Mouse (Mus musculus) midbrain, embryonic 10.5 days (tissue): ENCODE data around the gene Atp6v1c2. TPM values are rescaled to one million over a fixed set of nuclear protein-coding genes. Genes with fewer than 3 reads are reported as not detected.
A peak's percentile ranks its signal among the peaks of the same experiment; 100 is the strongest.

Source experiments
- DNase-seq: peaks from one replicate; pipeline ENCODE4 v3.0.0-alpha.2; 2017; ENCODE audit warnings: low spot score
- H3K27ac ChIP-seq: fragments of 300-500 bp; sonication (generic); replicated peaks from 2 replicates; pipeline ENCODE4 v1.5.1; 2016; ENCODE audit warnings: mild to moderate bottlenecking
- H3K27me3 ChIP-seq: fragments of 300-500 bp; sonication (generic); 2 replicates; pipeline ENCODE4 v1.6.1; 2016; ENCODE audit warnings: low read depth, mild to moderate bottlenecking; ENCODE audit not compliant: poor library complexity, severe bottlenecking
- H3K36me3 ChIP-seq: fragments of 300-500 bp; sonication (generic); 2 replicates; pipeline ENCODE4 v1.6.1; 2016; ENCODE audit warnings: mild to moderate bottlenecking, moderate library complexity
- H3K4me1 ChIP-seq: fragments of 300-500 bp; sonication (generic); 2 replicates; pipeline ENCODE4 v1.6.1; 2016
- H3K4me3 ChIP-seq: fragments of 300-500 bp; sonication (generic); 2 replicates; pipeline ENCODE4 v1.5.1; 2016; ENCODE audit warnings: mild to moderate bottlenecking, moderate library complexity
- H3K9me3 ChIP-seq: fragments of 300-500 bp; sonication (generic); replicated peaks from 2 replicates; pipeline ENCODE4 v1.6.1; 2016; ENCODE audit warnings: mild to moderate bottlenecking
- WGBS: fragments of 180-500 bp; shearing (Covaris S2); methylation state at CpG from one replicate; pipeline ENCODE4 v1.1.7; 2016; 5-methylcytosine and 5-hydroxymethylcytosine counted together
- polyA plus RNA-seq: library from polyadenylated mRNA; unstranded; fragments of >200 nt; fragmentation: Nextera tagmentation; extraction: Ambion mirVana; gene quantifications from 2 replicates; pipeline ENCODE4 v1.2.1, GENCODE M21; 2016

Atp6v1c2 gene
- polyA plus RNA-seq: 0.21 and 0.46 TPM in 2 replicates

DNA sequence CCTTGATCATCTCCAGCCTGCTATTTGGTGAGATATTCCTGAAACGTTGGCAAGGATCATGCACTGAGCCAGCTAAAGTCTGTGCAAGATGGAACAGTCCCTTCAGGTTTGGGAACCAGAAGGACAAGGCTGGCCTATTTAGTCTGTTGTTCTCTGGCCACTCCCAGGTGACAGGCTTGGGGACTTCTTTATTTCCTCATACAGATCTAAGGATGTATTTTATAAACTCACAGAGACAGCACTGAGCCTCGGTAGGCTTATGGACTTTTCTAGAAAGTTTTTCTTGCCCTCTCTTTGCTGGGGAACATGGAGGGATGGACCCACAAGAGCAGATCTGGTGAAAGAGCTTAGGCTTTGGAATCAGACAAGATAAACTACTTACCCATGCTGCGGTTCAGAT is at the start of gene Atp6v1c2:
Gene Atp6v1c2 (minus strand): TSS at position 101 of the 400 bp plus-strand sequence.
- H3K4me3 ChIP-seq: no peak within 1 kb of the TSS

DNA sequence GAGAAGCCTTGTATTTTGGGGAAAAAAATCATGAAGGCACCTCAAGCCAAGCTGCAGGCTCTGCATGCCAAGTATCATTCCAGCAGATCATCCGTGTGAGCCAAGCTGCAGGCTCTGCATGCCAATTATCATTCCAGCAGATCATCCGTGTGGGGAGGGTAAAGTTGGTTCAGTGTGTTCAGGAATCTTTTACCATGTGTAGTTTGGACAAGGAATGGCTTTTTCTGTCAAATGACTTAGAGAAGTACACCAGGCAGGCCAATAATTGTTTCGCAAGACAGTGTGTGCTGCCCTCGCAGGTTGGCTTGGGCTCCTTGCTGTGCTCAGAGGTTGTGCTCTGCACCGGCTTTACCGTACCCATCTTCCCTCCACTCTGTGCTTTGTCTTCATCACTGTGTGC is 47.4 kb upstream of the Atp6v1c2 start:
- H3K36me3 ChIP-seq: peaks cover 98% of the 10 kb centered on the region
- no peaks in the 10 kb centered on the region for H3K27me3 ChIP-seq
- H3K4me1 ChIP-seq: no peaks in the 10 kb centered on the region
- WGBS: 92% methylated on average over 6 of the region's 6 CpGs
- DNase-seq: no peak
- H3K4me3 ChIP-seq: no peak overlapping the region
- H3K9me3 ChIP-seq: no peaks in the 10 kb centered on the region
- no peak overlapping the region for H3K27ac ChIP-seq

More for the DNA sequence above, at the start of gene Atp6v1c2:
- Histone ChIP-seq H3K4me1 (peaks cover 10% of the 10 kb centered on the region), H3K27me3 (peaks cover 28% of the 10 kb centered on the region), H3K27ac (no peak within 1 kb of the TSS), H3K36me3 (no peaks in the 10 kb centered on the region), H3K9me3 (no peaks in the 10 kb centered on the region)
- 82% methylated on average over 3 of the region's 3 CpGs for WGBS
- DNase-seq: no peak

DNA sequence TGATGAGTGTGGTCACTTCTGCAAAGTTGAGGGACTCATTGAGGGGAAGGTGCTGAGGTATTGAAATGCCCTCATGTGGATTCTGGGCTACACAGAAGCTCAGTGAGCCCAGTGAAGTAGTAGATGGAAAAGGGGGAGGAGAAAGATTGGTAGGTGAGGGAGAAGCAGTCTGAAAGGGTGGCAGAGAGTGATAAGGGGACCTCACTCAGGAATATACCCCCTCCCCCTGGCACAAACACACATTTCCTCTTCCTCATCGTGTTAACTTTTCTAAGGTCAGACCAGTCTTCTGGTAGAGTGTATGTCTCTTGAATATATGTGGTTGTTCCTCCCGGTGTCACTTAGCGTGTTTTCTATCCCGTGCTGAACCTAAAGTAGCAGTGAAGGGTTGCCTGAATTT is 46.1 kb upstream of the Atp6v1c2 start:
- H3K27me3 ChIP-seq: no peaks in the 10 kb centered on the region
- no peaks in the 10 kb centered on the region for H3K9me3 ChIP-seq
- no peak overlapping the region for H3K27ac ChIP-seq
- H3K4me1 ChIP-seq: no peaks in the 10 kb centered on the region
- no peak overlapping the region for H3K4me3 ChIP-seq
- no peak for DNase-seq
- H3K36me3 ChIP-seq: peaks cover 98% of the 10 kb centered on the region
- WGBS: 92% methylated on average over 4 of the region's 4 CpGs

DNA sequence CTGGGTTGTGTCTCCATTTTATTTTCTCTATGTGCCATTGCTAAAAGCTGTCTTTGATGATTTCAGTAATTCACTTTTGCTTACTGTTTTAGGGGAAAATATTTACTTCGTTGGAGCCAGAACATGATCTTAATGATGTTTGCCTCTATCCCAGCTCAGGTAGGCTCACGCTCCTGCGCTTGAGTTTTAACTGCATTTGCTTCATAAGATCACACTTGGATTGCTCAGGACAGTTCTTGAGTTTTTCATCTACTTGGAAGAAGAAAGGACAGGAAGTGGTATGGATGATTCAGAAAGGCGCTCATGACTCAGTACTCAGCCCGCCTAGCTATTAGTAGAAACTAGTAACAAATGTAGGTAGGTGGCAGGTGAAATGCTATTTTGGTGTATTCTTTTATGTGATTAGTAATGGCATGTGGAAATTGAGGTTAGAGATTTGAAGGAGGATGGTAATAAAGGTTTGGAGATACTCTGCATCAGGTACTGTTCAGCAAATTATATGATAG is 44.4 kb upstream of the Atp6v1c2 start:
- Histone ChIP-seq H3K36me3 (peaks cover 98% of the 10 kb centered on the region), H3K9me3 (no peaks in the 10 kb centered on the region), H3K4me1 (no peaks in the 10 kb centered on the region), H3K27me3 (no peaks in the 10 kb centered on the region), H3K27ac (no peak overlapping the region), H3K4me3 (no peak overlapping the region)
- WGBS: 96% methylated on average over 5 of the region's 5 CpGs
- no peak for DNase-seq

DNA sequence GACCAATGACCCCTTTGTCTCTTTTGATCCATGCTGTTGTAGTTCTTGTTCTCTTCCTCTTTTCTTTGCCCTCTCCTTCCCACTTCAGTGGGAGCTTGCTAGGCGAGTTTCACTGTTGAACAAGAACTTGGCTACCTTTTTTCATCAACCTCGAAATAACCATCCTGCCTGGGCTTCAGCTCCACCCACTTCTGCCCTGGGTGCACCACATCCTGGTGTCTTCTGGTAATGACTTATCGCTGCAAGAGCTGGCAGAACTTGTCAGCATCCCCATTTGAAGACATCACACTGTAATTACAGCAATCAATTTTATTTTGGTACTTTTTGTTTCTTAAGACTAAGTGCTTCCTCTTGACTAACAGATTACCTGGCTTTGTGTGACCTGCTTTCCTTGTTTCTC is 43.5 kb upstream of the Atp6v1c2 start:
- 82% methylated on average over 3 of the region's 3 CpGs for WGBS
- no peak overlapping the region for H3K4me3 ChIP-seq
- H3K27me3 ChIP-seq: no peaks in the 10 kb centered on the region
- H3K9me3 ChIP-seq: no peaks in the 10 kb centered on the region
- H3K4me1 ChIP-seq: no peaks in the 10 kb centered on the region
- peaks cover 99% of the 10 kb centered on the region for H3K36me3 ChIP-seq
- H3K27ac ChIP-seq: no peak overlapping the region
- no peak for DNase-seq

DNA sequence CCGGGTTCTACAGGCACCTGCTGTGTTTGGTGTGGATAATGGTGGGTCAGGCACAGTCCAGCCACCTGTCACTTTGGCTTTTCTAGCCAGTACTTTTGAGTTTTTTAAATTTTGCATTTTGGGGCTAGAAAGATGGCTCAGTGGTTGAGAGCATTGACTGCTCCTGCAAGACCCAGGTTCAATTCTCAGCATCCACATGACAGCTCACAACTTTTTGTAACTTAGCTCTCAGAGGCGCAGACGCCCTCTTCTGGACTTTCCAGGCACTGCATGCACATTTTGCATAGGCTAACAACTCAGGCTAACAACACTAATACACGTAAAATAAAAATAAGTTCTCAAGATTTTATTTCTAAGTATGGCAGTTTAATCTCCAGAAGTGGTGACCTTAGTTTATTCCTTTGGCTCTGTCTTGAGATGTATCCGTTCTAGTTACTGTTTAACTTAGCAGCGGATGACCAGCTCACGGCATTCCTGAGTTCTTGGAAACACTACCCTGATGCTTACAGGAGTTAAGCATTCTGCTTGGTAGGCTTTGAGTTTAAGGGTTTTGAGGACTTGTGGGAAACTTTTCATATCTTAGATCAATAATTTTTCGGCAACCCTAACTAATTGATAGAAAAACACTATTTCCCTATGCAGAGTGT is 42.6 kb upstream of the Atp6v1c2 start:
- Histone ChIP-seq H3K36me3 (peaks cover 98% of the 10 kb centered on the region), H3K4me1 (no peaks in the 10 kb centered on the region), H3K27ac (no peak overlapping the region), H3K9me3 (no peaks in the 10 kb centered on the region), H3K4me3 (no peak overlapping the region), H3K27me3 (no peaks in the 10 kb centered on the region)
- 86% methylated on average over 8 of the region's 8 CpGs for WGBS
- DNase-seq: peak; percentile 15

DNA sequence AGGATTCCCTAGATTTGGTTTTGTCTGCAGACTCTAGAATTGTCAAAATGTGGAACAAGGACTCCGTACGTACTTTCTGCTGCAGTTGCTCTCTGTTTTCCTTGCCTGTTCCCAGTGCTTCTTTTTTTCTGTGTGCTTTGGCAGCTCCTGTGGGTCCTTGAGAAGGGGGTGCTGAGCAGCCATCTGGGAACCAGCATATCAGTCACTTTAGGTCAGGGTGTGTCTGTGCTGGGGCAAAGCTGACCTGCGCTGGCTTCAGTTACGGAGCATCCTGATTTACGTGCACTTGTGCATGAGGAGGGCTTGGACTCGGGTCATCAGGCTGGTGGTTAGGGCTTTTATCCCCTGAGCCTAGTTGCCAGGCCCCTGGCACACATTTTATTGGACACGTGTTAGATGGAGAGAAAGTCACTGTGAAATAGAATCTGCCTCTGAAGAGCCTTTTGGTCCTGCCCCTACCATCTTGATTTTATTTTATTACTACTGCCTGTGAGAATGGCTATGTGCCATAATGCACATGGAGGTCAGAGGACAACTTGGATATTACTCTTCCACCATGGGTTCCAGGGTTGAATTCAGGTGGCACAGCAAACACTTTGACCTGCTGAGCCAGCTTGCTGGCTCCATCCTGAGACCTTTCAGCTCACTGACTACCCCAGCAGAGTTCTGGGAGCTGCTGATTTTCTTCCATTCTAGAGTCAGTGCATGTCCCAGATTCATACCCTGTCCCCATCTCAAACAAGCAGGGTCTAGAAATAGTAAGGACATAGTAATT is 40.6 kb upstream of the Atp6v1c2 start:
- Histone ChIP-seq H3K36me3 (peaks cover 95% of the 10 kb centered on the region), H3K4me3 (no peak overlapping the region), H3K9me3 (no peaks in the 10 kb centered on the region), H3K27ac (no peak overlapping the region), H3K4me1 (no peaks in the 10 kb centered on the region), H3K27me3 (no peaks in the 10 kb centered on the region)
- 94% methylated on average over 7 of the region's 7 CpGs for WGBS
- no peak for DNase-seq

DNA sequence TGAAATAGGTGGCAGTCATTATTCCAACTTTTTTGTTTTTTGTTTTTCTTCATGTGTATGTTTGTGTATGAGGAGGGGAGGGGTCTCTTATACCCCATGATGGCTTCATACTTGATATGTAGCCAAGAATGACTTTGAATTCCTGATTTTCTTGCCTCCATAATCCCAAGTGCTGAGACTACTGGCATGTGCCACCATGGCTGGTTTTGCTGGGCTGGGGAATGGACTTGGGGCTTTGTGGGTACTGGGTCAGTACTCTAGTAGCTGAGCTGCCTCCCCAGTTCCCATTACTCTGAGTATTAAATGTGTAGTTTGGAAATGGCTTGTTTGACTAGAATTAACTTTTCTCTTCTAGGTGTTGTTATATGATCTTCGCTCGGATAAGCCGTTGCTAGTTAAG is 40.0 kb upstream of the Atp6v1c2 start:
- Histone ChIP-seq H3K36me3 (peaks cover 94% of the 10 kb centered on the region), H3K4me1 (no peaks in the 10 kb centered on the region), H3K4me3 (no peak overlapping the region), H3K27me3 (no peaks in the 10 kb centered on the region), H3K9me3 (no peaks in the 10 kb centered on the region), H3K27ac (no peak overlapping the region)
- no peak for DNase-seq
- WGBS: 98% methylated on average over 3 of the region's 3 CpGs

DNA sequence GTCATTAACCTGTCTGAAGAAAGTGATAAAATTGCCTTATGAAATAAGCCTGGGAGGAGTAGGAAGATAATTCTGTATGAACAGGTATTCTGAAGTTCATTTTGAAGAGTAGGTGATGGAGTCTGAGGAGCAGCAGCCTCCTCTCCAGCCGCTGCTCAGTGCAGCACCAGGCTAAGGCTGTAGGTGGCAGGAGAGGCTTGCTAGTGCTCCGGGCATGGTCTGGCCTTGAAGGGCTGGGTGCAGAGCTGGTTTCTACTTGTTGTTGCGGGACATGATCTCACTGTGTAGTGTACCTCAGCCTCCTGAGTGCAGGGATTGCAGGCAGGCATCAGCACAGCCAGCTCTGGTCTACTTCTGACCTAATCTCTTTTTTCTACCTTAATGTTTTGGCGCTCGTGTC is 37.8 kb upstream of the Atp6v1c2 start:
- no peak overlapping the region for H3K27ac ChIP-seq
- peak; percentile 22 for DNase-seq
- no peaks in the 10 kb centered on the region for H3K4me1 ChIP-seq
- no peaks in the 10 kb centered on the region for H3K9me3 ChIP-seq
- peaks cover 95% of the 10 kb centered on the region for H3K36me3 ChIP-seq
- 78% methylated on average over 5 of the region's 5 CpGs for WGBS
- no peaks in the 10 kb centered on the region for H3K27me3 ChIP-seq
- H3K4me3 ChIP-seq: no peak overlapping the region

DNA sequence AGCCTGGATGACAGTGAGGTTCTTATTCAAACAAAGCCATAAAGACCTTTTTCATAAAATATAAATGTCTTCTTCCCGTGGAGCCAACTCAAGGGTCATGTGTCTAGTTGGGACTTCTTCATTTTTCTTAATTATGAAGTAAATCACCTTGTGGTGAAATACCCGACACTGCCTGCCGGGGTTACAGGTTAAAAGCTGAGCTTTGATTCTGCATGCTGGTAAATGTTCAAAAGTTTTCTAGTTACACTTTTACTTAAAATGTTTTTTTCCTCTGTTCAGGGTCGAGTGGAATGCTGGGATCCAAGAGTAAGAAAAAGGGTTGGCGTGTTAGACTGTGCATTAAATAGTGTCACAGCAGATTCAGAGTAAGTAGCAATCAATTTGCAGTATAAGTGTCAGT is 33.2 kb upstream of the Atp6v1c2 start:
- 96% methylated on average over 5 of the region's 5 CpGs for WGBS
- no peaks in the 10 kb centered on the region for H3K27me3 ChIP-seq
- DNase-seq: no peak
- H3K4me3 ChIP-seq: no peak overlapping the region
- H3K36me3 ChIP-seq: peaks cover 94% of the 10 kb centered on the region
- no peak overlapping the region for H3K27ac ChIP-seq
- H3K4me1 ChIP-seq: peaks cover 16% of the 10 kb centered on the region
- no peaks in the 10 kb centered on the region for H3K9me3 ChIP-seq

DNA sequence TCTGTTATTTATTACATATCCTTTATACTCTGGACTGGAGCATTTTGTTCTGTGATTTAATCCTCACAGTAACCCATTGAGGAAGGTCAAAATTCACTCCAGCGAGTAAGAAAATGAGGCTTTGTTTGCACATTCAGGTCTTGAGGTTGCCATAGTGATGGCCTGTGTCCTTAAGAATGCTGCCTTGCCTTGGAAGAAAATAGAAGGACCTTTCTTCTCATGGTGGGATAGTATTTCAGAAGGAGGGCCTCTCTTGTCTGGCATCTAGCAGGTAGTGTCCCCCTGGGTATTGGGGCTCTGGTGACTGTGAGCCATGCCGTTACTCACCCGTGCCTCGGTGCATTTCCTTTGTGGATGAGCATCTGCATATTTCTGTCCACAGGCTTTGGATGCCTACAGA is 31.5 kb upstream of the Atp6v1c2 start:
- Histone ChIP-seq H3K9me3 (no peaks in the 10 kb centered on the region), H3K27ac (0 out of 2 replicates have a peak overlapping the region, but pooled peaks have one; percentile 46), H3K36me3 (peaks cover 97% of the 10 kb centered on the region), H3K4me3 (no peak overlapping the region), H3K4me1 (peaks cover 16% of the 10 kb centered on the region), H3K27me3 (no peaks in the 10 kb centered on the region)
- DNase-seq: peak; percentile 28
- WGBS: 24% methylated on average over 4 of the region's 4 CpGs

DNA sequence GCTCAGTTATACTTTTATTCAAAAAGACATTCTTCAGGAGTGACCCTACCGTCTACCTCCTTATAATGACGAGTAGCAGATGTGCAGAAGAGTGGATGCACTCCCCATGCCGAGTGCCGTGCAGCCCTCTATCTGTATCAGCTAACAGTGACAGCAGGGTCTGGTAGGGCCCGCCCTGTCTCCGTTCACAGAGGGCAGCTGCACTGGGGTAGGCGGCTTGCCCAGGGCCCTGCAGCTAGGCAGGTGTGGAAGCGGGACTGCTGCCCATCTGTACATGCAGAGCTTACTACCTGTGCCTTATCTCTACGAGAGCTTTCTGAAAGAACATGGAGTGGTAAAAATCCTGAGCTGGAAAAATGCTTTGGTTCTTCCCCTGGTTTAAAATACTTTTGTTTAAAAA is 30.9 kb upstream of the Atp6v1c2 start:
- 66% methylated on average over 9 of the region's 9 CpGs for WGBS
- Histone ChIP-seq H3K36me3 (peaks cover 97% of the 10 kb centered on the region), H3K9me3 (no peaks in the 10 kb centered on the region), H3K27ac (peak overlapping the region; percentile 69), H3K4me1 (peaks cover 16% of the 10 kb centered on the region), H3K27me3 (no peaks in the 10 kb centered on the region), H3K4me3 (no peak overlapping the region)
- DNase-seq: peak; percentile 13

DNA sequence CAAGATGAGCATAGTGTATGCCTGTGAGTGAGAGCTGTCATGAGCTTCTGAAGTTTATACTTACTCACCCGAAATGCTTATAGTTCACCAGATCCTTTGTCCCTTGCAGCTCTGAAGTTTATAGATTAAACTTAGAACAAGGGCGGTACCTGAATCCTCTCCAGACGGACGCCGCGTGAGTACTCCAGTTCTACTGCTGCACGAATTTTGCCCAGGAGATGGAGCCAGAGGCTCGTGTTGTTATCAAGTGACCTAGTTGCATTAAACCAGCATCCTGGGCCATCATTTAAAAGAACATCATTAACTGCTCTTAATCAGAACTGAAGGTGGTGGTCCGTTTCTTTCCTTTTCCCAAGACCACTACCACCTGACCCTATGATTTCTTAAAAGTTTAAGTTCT is 29.8 kb upstream of the Atp6v1c2 start:
- 91% methylated on average over 9 of the region's 9 CpGs for WGBS
- no peak for DNase-seq
- Histone ChIP-seq H3K9me3 (no peaks in the 10 kb centered on the region), H3K4me1 (peaks cover 16% of the 10 kb centered on the region), H3K27me3 (no peaks in the 10 kb centered on the region), H3K36me3 (peaks cover 99% of the 10 kb centered on the region), H3K4me3 (no peak overlapping the region), H3K27ac (no peak overlapping the region)
